Mouse (Mus musculus) hindbrain, embryonic 11.5 days (tissue): ENCODE measurements at regions not wholly inside any gene's neighbourhood (a gene's known extent, or its start where the extent isn't known, plus 50 kb on each side); places are given as distances from the start of the nearest gene placed in this dataset.
A peak's percentile ranks its signal among the peaks of the same experiment; 100 is the strongest.

Experiments used
- ATAC-seq: fragments of 200-750 bp; cut with Nextera tagmentation; 2 replicates; pipeline ENCODE4 v1.8.0; 2017; ENCODE audit warnings: mild to moderate bottlenecking, moderate TSS enrichment, moderate library complexity; ENCODE audit not compliant: low FRiP score
- DNase-seq: peaks from one replicate; pipeline ENCODE4 v3.0.0-alpha.2; 2015; ENCODE audit warnings: low spot score
- H3K27ac ChIP-seq: fragments of 300-500 bp; sonication (generic); 2 replicates; pipeline ENCODE4 v1.5.1; 2014; ENCODE audit warnings: mild to moderate bottlenecking, low read depth, low read length
- H3K27me3 ChIP-seq: fragments of 300-500 bp; sonication (generic); 2 replicates; pipeline ENCODE4 v1.6.1; 2014; ENCODE audit warnings: mild to moderate bottlenecking, low read length, moderate library complexity, mixed read lengths; ENCODE audit not compliant: control insufficient read depth, insufficient read depth
- H3K36me3 ChIP-seq: fragments of 300-500 bp; sonication (generic); 2 replicates; pipeline ENCODE4 v1.6.1; 2014; ENCODE audit warnings: mild to moderate bottlenecking, low read length, moderate library complexity, mixed read lengths; ENCODE audit not compliant: control insufficient read depth, insufficient read depth
- H3K4me1 ChIP-seq: fragments of 300-500 bp; sonication (generic); replicated peaks from 2 replicates; pipeline ENCODE4 v1.6.1; 2014; ENCODE audit warnings: low read length, mixed read lengths; ENCODE audit not compliant: control insufficient read depth, insufficient read depth
- H3K4me2 ChIP-seq: fragments of 300-500 bp; sonication (generic); replicated peaks from 2 replicates; pipeline ENCODE4 v1.6.1; 2014; ENCODE audit warnings: mild to moderate bottlenecking, low read depth, low read length
- H3K4me3 ChIP-seq: fragments of 300-500 bp; sonication (generic); 2 replicates; pipeline ENCODE4 v1.5.1; 2014; ENCODE audit warnings: low read depth, low read length
- H3K9ac ChIP-seq: fragments of 300-500 bp; sonication (generic); 2 replicates; pipeline ENCODE4 v1.6.1; 2014; ENCODE audit warnings: low read depth, low read length
- H3K9me3 ChIP-seq: fragments of 300-500 bp; sonication (generic); 2 replicates; pipeline ENCODE4 v1.6.1; 2016; ENCODE audit warnings: low read length; ENCODE audit not compliant: control insufficient read depth
- WGBS: fragments of 180-500 bp; shearing (Covaris S2); extraction: QIAGEN DNeasy Blood & Tissue Kit; methylation state at CpG from one replicate; pipeline ENCODE4 v1.1.7; 2014; 5-methylcytosine and 5-hydroxymethylcytosine counted together

GRCm38 (mm10) chr13:83785643-83786042, 281.8 kb downstream of the Mef2c start:
- ATAC-seq = no peak
- no peak for DNase-seq
- Histone ChIP-seq H3K27me3 (no peaks in the 10 kb centered on the region), H3K4me1 (no peaks in the 10 kb centered on the region), H3K36me3 (no peaks in the 10 kb centered on the region), H3K4me2 (no peak overlapping the region), H3K9ac (no peak overlapping the region), H3K9me3 (no peaks in the 10 kb centered on the region), H3K4me3 (no peak overlapping the region), H3K27ac (no peak overlapping the region)

- 92% methylated on average over 1 of the region's 1 CpGs for WGBS
- Histone ChIP-seq H3K9me3 (no peaks in the 10 kb centered on the region), H3K36me3 (no peaks in the 10 kb centered on the region), H3K9ac (no peak overlapping the region), H3K27me3 (no peaks in the 10 kb centered on the region), H3K4me1 (no peaks in the 10 kb centered on the region), H3K4me2 (no peak overlapping the region), H3K4me3 (no peak overlapping the region), H3K27ac (no peak overlapping the region)
- no peak for DNase-seq
- ATAC-seq = no peak
Observed at GRCm38 (mm10) chr13:83809535-83809934, 305.7 kb downstream of the Mef2c start.

GRCm38 (mm10) chr13:83820291-83820690, 316.5 kb downstream of the Mef2c start:
- no peaks in the 10 kb centered on the region for H3K36me3 ChIP-seq
- no peak overlapping the region for H3K4me3 ChIP-seq
- no peak overlapping the region for H3K9ac ChIP-seq
- H3K9me3 ChIP-seq = no peaks in the 10 kb centered on the region
- H3K4me1 ChIP-seq = no peaks in the 10 kb centered on the region
- DNase-seq (no peak), ATAC-seq (no peak)
- H3K27ac ChIP-seq = no peak overlapping the region
- no peak overlapping the region for H3K4me2 ChIP-seq
- 72% methylated on average over 4 of the region's 4 CpGs for WGBS
- no peaks in the 10 kb centered on the region for H3K27me3 ChIP-seq

- no peak for ATAC-seq
- Histone ChIP-seq H3K4me1 (no peaks in the 10 kb centered on the region), H3K27ac (no peak overlapping the region), H3K4me3 (no peak overlapping the region), H3K4me2 (no peak overlapping the region), H3K36me3 (no peaks in the 10 kb centered on the region), H3K9me3 (no peaks in the 10 kb centered on the region), H3K27me3 (no peaks in the 10 kb centered on the region), H3K9ac (no peak overlapping the region)
- no peak for DNase-seq
- 86% methylated on average over 3 of the region's 3 CpGs for WGBS
Observed at GRCm38 (mm10) chr13:83820721-83821120, 316.9 kb downstream of the Mef2c start.

- no peak overlapping the region for H3K9ac ChIP-seq
- no peak for DNase-seq
- no peak for ATAC-seq
- no peak overlapping the region for H3K4me2 ChIP-seq
- H3K27me3 ChIP-seq = no peaks in the 10 kb centered on the region
- WGBS = 91% methylated on average over 4 of the region's 4 CpGs
- no peak overlapping the region for H3K27ac ChIP-seq
- no peaks in the 10 kb centered on the region for H3K4me1 ChIP-seq
- no peak overlapping the region for H3K4me3 ChIP-seq
- no peaks in the 10 kb centered on the region for H3K9me3 ChIP-seq
- H3K36me3 ChIP-seq = no peaks in the 10 kb centered on the region
Observed at GRCm38 (mm10) chr13:83824926-83825325, 321.1 kb downstream of the Mef2c start.

GRCm38 (mm10) chr13:83826841-83827463, 323.1 kb downstream of the Mef2c start:
- no peaks in the 10 kb centered on the region for H3K4me1 ChIP-seq
- H3K27me3 ChIP-seq = no peaks in the 10 kb centered on the region

GRCm38 (mm10) chr13:83865932-83866685, 356.0 kb upstream of the Tmem161b start:
- Histone ChIP-seq H3K4me2 (no peak overlapping the region), H3K36me3 (no peaks in the 10 kb centered on the region), H3K9me3 (no peaks in the 10 kb centered on the region), H3K4me1 (no peaks in the 10 kb centered on the region), H3K9ac (no peak overlapping the region), H3K27ac (peak overlapping the region; percentile 65), H3K27me3 (no peaks in the 10 kb centered on the region), H3K4me3 (no peak overlapping the region)
- ATAC-seq = peak; percentile 43
- 60% methylated on average over 6 of the region's 6 CpGs for WGBS
- peak; percentile 29 for DNase-seq

More at GRCm38 (mm10) chr13:83826841-83827463, 323.1 kb downstream of the Mef2c start:
- WGBS = 49% methylated on average over 4 of the region's 4 CpGs
- no peak overlapping the region for H3K4me3 ChIP-seq
- no peak overlapping the region for H3K9ac ChIP-seq
- H3K4me2 ChIP-seq = no peak overlapping the region
- peak; percentile 60 for ATAC-seq
- H3K9me3 ChIP-seq = no peaks in the 10 kb centered on the region
- 0 out of 2 replicates have a peak overlapping the region, but pooled peaks have one; percentile 42 for H3K27ac ChIP-seq
- peak; percentile 18 for DNase-seq
- H3K36me3 ChIP-seq = no peaks in the 10 kb centered on the region

GRCm38 (mm10) chr13:83867211-83867610, 354.9 kb upstream of the Tmem161b start:
- H3K4me2 ChIP-seq = no peak overlapping the region
- DNase-seq (no peak), ATAC-seq (no peak)
- no peaks in the 10 kb centered on the region for H3K36me3 ChIP-seq
- no peaks in the 10 kb centered on the region for H3K9me3 ChIP-seq
- H3K9ac ChIP-seq = no peak overlapping the region
- no peaks in the 10 kb centered on the region for H3K4me1 ChIP-seq
- H3K27me3 ChIP-seq = no peaks in the 10 kb centered on the region
- WGBS = 67% methylated on average over 1 of the region's 1 CpGs
- no peak overlapping the region for H3K27ac ChIP-seq
- no peak overlapping the region for H3K4me3 ChIP-seq
